Mouse (Mus musculus): ENCODE results near the gene Mkks. TPM values are rescaled to one million over a fixed set of nuclear protein-coding genes. Genes with fewer than 3 reads are reported as not detected.
"Not testable (repeated sequence)": the region's sequence is repeated elsewhere in the genome, so short reads cannot be mapped to it uniquely, and the experiment has no call there.

Mkks gene
- polyA plus RNA-seq, 1 experiment from 2014 or later, result 13.1 TPM

GRCm38 (mm10) chr2:136896131-136896530, 4.9 kb upstream of the Mkks start:
- Histone ChIP-seq H3K27ac (no peak overlapping the region), H3K36me3 (no peaks in the 10 kb centered on the region), H3K4me2 (no peak overlapping the region), H3K27me3 (replicated peaks) (no peaks in the 10 kb centered on the region), H3K9ac (no peak overlapping the region), H3K4me3 (replicated peaks) (no peak overlapping the region), H3K9me3 (no peaks in the 10 kb centered on the region), H3K4me1 (no peaks in the 10 kb centered on the region)
- WGBS, result 67% methylated on average over 2 of the region's 2 CpGs
- no peak for ATAC-seq (ENCODE audit: insufficient read depth, low FRiP score, low read depth)

GRCm38 (mm10) chr2:136894494-136894893, 3.3 kb upstream of the Mkks start:
- no peak overlapping the region for H3K27ac ChIP-seq
- no peak for ATAC-seq (ENCODE audit: insufficient read depth, low FRiP score, low read depth)
- H3K4me2 ChIP-seq, result no peak overlapping the region
- H3K9ac ChIP-seq, result no peak overlapping the region
- H3K36me3 ChIP-seq, result no peaks in the 10 kb centered on the region
- H3K4me3 ChIP-seq (replicated peaks), result no peak overlapping the region
- 88% methylated on average over 2 of the region's 2 CpGs for WGBS
- no peaks in the 10 kb centered on the region for H3K9me3 ChIP-seq
- H3K27me3 ChIP-seq (replicated peaks), result no peaks in the 10 kb centered on the region
- no peaks in the 10 kb centered on the region for H3K4me1 ChIP-seq

- Histone ChIP-seq H3K27ac (peak overlapping the region; percentile 95), H3K4me3 (replicated peaks) (peak overlapping the region; percentile 86), H3K9me3 (no peaks in the 10 kb centered on the region), H3K36me3 (no peaks in the 10 kb centered on the region), H3K4me1 (no peaks in the 10 kb centered on the region; the same call in 1 of the 2 replicates), H3K4me2 (peak overlapping the region; percentile 46), H3K27me3 (replicated peaks) (no peaks in the 10 kb centered on the region), H3K9ac (peak overlapping the region; percentile 42; the same call in 1 of the 2 replicates)
- peak; percentile 81 for ATAC-seq (ENCODE audit: insufficient read depth, low FRiP score, low read depth)
- 0% methylated on average over 23 of the region's 23 CpGs for WGBS
Measured at GRCm38 (mm10) chr2:136891951-136892371, 772 bp upstream of the Mkks start.

DNA sequence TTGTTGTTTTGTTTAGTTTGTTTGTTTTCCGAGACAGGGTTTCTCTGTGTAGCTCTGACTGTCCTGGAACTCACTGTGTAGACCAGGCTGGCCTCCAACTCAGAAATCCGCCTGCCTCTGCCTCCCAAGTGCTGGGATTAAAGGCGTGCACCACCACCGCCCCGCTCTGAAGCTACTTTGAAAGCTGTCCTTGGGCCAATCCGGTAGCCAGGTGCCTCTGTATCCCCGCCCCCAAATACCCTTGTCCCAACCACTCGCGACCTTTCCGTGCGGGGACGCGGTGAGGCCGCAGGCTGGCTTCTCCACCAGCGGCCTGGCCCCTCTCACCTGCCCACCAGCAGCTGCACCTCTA, 497 bp downstream of the Mkks start:
- peak overlapping the region; percentile 95 for H3K27ac ChIP-seq
- 4% methylated on average over 15 of the region's 15 CpGs for WGBS
- H3K36me3 ChIP-seq; H3K4me1 ChIP-seq; H3K27me3 ChIP-seq (replicated peaks); H3K9me3 ChIP-seq: not testable (repeated sequence)
- H3K4me3 ChIP-seq (replicated peaks), result peak overlapping the region; percentile 86
- peak overlapping the region; percentile 67 for H3K9ac ChIP-seq
- peak; percentile 49 for ATAC-seq (ENCODE audit: insufficient read depth, low FRiP score, low read depth)
- peak overlapping the region; percentile 54 for H3K4me2 ChIP-seq

DNA sequence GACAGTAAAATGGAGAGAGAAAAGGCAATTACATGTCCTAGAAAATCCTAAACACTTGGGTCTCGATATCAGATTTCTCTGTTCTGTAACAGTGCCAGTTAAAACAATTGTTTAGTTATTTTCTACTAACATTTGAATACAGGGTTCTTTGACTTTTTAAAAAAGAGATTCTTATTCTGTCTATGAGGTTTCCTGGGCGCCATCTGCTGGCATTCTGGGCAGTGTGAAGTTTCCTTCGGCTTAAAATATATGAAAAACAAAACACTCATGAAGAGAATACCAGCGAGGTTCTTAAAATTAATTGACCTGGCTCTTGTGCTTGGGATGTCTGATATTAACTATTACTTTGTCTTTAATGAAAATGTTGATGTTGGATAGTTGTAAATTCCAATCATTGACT, 4.3 kb downstream of the Mkks start:
- Histone ChIP-seq H3K36me3 (peaks cover 4% of the 10 kb centered on the region), H3K4me1 (no peaks in the 10 kb centered on the region; the same call in 1 of the 2 replicates), H3K27ac (no peak overlapping the region), H3K4me2 (no peak overlapping the region), H3K4me3 (replicated peaks) (no peak overlapping the region), H3K27me3 (replicated peaks) (no peaks in the 10 kb centered on the region), H3K9me3 (no peaks in the 10 kb centered on the region), H3K9ac (no peak overlapping the region)
- WGBS, result 54% methylated on average over 4 of the region's 4 CpGs
- ATAC-seq (ENCODE audit: insufficient read depth, low FRiP score, low read depth), result no peak

- no peak within 1 kb of the TSS for H3K4me3 ChIP-seq (replicated peaks)
- no peak within 1 kb of the TSS for H3K4me2 ChIP-seq
- no peak for ATAC-seq (ENCODE audit: insufficient read depth, low FRiP score, low read depth)
- H3K9me3 ChIP-seq, result no peaks in the 10 kb centered on the region
- H3K4me1 ChIP-seq, result no peaks in the 10 kb centered on the region; the same call in 1 of the 2 replicates
- WGBS, result 94% methylated on average over 2 of the region's 2 CpGs
- H3K36me3 ChIP-seq, result peaks cover 12% of the 10 kb centered on the region
- no peak within 1 kb of the TSS for H3K9ac ChIP-seq
- no peaks in the 10 kb centered on the region for H3K27me3 ChIP-seq (replicated peaks)
- no peak within 1 kb of the TSS for H3K27ac ChIP-seq
Measured at GRCm38 (mm10) chr2:136885579-136885978, 5.6 kb downstream of the Mkks start, which contains the start of gene AL731706.2. TSS of gene AL731706.2 (minus strand) at chr2:136885679.

DNA sequence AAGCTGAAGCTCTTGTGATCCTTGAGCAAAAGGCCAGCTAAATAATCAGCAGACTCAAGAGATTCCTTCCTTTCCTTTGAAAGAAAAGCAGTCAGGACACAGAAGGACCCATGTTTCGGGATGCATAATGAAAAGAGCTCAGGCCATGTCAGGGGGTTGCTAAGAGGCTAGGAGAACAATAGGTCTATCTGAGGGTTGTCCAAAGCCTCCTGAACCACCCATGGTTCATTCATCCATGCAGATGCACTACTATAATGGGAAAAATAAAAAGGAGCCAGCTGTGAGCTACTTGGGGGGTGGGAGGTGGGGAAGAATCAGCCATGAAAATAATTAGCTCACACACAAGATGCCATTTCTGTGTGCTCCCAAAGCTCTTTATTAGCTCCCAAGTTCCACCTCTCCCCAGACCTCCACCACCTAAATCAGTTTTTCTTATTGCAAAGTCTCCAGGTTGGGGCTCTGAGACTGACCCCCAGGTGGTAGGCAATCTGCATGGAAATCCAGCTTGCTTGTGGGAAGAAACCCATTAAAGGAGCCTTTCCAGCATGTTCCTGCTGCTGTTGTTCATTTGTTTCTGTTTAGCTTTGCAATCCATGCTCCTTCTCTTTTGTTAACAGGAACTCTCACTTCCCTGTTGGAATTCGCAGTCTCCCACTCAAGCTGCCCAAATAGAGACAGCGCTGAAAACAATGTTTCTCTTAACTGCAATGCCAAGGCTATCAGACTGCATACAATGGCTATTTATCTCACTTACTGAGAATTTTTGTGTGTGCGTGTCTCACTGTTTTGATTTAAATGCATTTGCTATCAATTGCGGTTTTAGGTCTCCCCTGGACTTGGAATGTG, 36.4 kb downstream of the Mkks start:
- no peak overlapping the region for H3K4me2 ChIP-seq
- H3K36me3 ChIP-seq, result no peaks in the 10 kb centered on the region
- H3K27ac ChIP-seq, result no peak overlapping the region
- no peaks in the 10 kb centered on the region for H3K9me3 ChIP-seq
- no peak for ATAC-seq (ENCODE audit: insufficient read depth, low FRiP score, low read depth)
- H3K4me3 ChIP-seq (replicated peaks), result no peak overlapping the region
- H3K27me3 ChIP-seq (replicated peaks), result no peaks in the 10 kb centered on the region
- 52% methylated on average over 5 of the region's 5 CpGs for WGBS
- no peaks in the 10 kb centered on the region for H3K4me1 ChIP-seq
- H3K9ac ChIP-seq, result no peak overlapping the region

- no peak for ATAC-seq (ENCODE audit: insufficient read depth, low FRiP score, low read depth)
Measured at GRCm38 (mm10) chr2:136850366-136850765, 40.8 kb downstream of the Mkks start.

GRCm38 (mm10) chr2:136837994-136838393, 53.2 kb downstream of the Mkks start:
- 26% methylated on average over 1 of the region's 1 CpGs for WGBS
- Histone ChIP-seq H3K4me1 (no peaks in the 10 kb centered on the region), H3K9ac (no peak overlapping the region), H3K9me3 (no peaks in the 10 kb centered on the region), H3K4me3 (replicated peaks) (no peak overlapping the region), H3K27me3 (replicated peaks) (no peaks in the 10 kb centered on the region), H3K36me3 (no peaks in the 10 kb centered on the region), H3K4me2 (no peak overlapping the region), H3K27ac (no peak overlapping the region)
- ATAC-seq (ENCODE audit: insufficient read depth, low FRiP score, low read depth), result no peak

More at GRCm38 (mm10) chr2:136850366-136850765, 40.8 kb downstream of the Mkks start:
- Histone ChIP-seq H3K27ac (no peak overlapping the region), H3K27me3 (replicated peaks) (no peaks in the 10 kb centered on the region), H3K4me2 (no peak overlapping the region), H3K9me3 (no peaks in the 10 kb centered on the region), H3K36me3 (no peaks in the 10 kb centered on the region), H3K4me3 (replicated peaks) (no peak overlapping the region), H3K4me1 (no peaks in the 10 kb centered on the region), H3K9ac (no peak overlapping the region)
- 62% methylated on average over 3 of the region's 3 CpGs for WGBS

GRCm38 (mm10) chr2:136835882-136836281, 55.3 kb downstream of the Mkks start:
- WGBS, result 65% methylated on average over 3 of the region's 3 CpGs
- Histone ChIP-seq H3K27ac (no peak overlapping the region), H3K4me1 (no peaks in the 10 kb centered on the region), H3K9ac (no peak overlapping the region), H3K4me2 (no peak overlapping the region), H3K9me3 (no peaks in the 10 kb centered on the region), H3K4me3 (replicated peaks) (no peak overlapping the region), H3K36me3 (no peaks in the 10 kb centered on the region), H3K27me3 (replicated peaks) (no peaks in the 10 kb centered on the region)
- no peak for ATAC-seq (ENCODE audit: insufficient read depth, low FRiP score, low read depth)

DNA sequence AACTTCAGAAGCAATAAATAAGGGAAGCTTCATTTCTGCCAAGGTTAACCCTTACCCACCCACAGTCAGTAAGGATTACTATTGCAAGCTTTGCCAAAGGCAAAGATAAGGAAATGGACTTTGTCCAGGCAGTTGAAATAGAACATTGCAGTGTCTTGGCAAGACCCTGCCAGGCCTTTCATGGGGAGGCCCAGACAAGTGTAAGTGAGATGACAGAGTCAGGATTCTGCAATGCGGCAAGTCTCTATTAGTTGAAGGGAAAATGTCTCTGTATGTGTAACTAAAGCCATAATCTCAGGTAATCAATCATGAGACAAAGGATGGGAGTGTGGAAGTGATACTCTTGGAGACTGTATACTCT, 56.5 kb downstream of the Mkks start:
- Histone ChIP-seq H3K9ac (no peak overlapping the region), H3K27me3 (replicated peaks) (no peaks in the 10 kb centered on the region), H3K4me1 (no peaks in the 10 kb centered on the region), H3K27ac (no peak overlapping the region), H3K4me2 (no peak overlapping the region), H3K4me3 (replicated peaks) (no peak overlapping the region), H3K9me3 (no peaks in the 10 kb centered on the region), H3K36me3 (no peaks in the 10 kb centered on the region)
- 74% methylated on average over 1 of the region's 1 CpGs for WGBS
- peak; percentile 50; the same call in 1 of the 2 replicates for ATAC-seq (ENCODE audit: insufficient read depth, low FRiP score, low read depth)

DNA sequence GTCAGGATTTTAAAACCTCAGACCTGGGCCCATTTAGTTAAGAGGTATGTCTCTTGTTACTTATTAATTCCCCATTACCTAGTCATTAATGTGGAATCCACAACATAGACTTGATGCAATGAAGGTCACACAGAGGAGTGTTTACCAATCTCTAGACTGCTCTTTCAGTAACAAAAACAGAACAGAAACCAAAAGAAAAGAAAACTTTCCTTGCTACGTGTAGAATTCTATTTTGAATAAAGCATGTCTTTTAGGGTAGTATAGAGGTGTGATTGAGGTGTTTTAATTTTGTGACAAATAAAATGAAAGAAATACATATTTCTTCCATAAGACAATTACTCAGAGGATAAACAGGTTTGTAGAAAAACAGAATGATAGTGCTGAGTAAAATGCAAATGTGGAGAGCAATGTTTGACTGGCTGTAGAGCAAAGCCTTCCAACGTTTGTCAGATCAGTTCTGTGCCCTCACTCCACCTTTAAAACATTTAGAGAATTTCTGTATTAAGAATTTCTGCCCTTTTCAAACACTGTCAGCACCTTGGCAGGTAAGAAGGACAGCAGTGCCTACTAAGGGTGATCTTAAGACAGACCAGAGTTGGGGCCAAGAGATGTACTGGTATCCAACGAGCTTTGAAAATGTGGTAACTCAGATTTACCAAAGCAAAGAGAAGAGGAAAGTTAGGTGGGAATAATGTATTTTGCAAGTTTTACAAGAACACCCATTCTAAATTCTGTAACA, 57.0 kb downstream of the Mkks start:
- Histone ChIP-seq H3K27ac (no peak overlapping the region), H3K9ac (no peak overlapping the region), H3K9me3 (no peaks in the 10 kb centered on the region), H3K4me1 (no peaks in the 10 kb centered on the region), H3K4me3 (replicated peaks) (no peak overlapping the region), H3K36me3 (no peaks in the 10 kb centered on the region), H3K27me3 (replicated peaks) (no peaks in the 10 kb centered on the region), H3K4me2 (no peak overlapping the region)
- no peak for ATAC-seq (ENCODE audit: insufficient read depth, low FRiP score, low read depth)
- WGBS, result 64% methylated on average over 3 of the region's 3 CpGs

Measured in stomach, embryonic 15.5 days (tissue).